Mouse (Mus musculus): ENCODE data around the gene Fubp1. TPM values are rescaled to one million over a fixed set of nuclear protein-coding genes. Genes with fewer than 3 reads are reported as not detected.

Fubp1 gene
- total RNA-seq, 1 experiment: 244 TPM

DNA sequence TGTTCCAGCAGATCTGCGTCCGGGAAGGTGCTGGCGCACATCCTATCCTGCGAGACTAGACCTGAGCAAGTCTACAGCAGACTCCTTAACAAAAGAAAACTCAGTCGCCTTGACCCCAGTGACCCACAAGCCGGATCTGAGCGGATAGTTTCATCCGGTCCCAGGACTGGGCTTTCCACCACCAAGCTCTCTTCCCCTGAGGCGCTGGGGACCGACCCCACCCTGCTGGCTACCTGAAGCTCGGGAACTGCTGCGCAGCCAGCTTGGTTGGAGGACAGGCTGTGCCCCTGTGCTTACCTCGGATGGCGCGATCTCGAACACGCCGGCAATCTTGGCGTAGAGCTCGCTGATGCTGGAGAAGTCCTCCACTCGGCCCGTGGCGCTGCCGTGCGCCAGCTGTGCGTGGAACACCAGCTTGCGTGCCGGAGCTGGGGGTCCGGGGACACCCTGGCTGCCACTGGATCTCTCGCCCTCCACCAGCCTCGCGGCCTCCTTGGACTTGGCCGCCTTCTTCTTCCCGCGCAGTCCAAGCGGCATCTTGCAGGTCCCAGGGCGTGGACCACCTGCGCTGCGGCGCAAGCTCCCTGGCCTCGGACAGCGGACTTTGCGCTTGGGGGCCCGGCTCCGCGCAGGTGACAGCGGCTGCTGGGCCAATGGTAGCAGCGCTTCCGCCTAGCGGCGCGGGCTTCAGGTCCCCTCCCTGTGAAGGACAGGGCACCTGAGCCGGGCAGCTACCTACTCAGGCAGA lies 44.7 kb upstream of the Fubp1 start:
- in situ Hi-C loops (cut with MboI; ENCODE audit: low sequenced_read_pairs in 2 of 2, unreplicated experiment in 2 of 2): no loop called here
- no peak overlapping the region; the same call in 1 of the 2 replicates for H3K27ac ChIP-seq (ENCODE audit: insufficient read depth, low read depth, low read length, poor library complexity, severe bottlenecking)
- H3K9me3 ChIP-seq (ENCODE audit: control insufficient read depth, insufficient read depth, low read depth, low read length): no peaks in the 10 kb centered on the region
- no peak for TF ChIP-seq ZNF384 (IDR thresholded peaks at IDR 0.05; ENCODE audit: low read depth, low read length)
- TF ChIP-seq HCFC1 (IDR thresholded peaks at IDR 0.05; ENCODE audit: borderline replicate concordance, insufficient read depth, low read length): peak; percentile 11; the same call in 1 of the 2 replicates
- no peak for TF ChIP-seq MAFK (IDR thresholded peaks at IDR 0.05; ENCODE audit: insufficient read depth, low read depth, low read length)
- H3K36me3 ChIP-seq (ENCODE audit: control insufficient read depth, insufficient read depth, low read length, poor library complexity, severe bottlenecking): no peaks in the 10 kb centered on the region
- peak; percentile 81 for DNase-seq (ENCODE audit: low read depth, low spot score)
- peak overlapping the region; percentile 56 to 66 for H3K4me3 ChIP-seq (ENCODE audit: insufficient read depth in 1 of 2, low read depth in 1 of 2, low read length in 2 of 2, poor library complexity in 1 of 2, severe bottlenecking in 1 of 2)
- H3K9ac ChIP-seq (ENCODE audit: insufficient read depth, low read depth, low read length, poor library complexity, severe bottlenecking): peak overlapping the region; percentile 68
- H3K4me1 ChIP-seq (ENCODE audit: control insufficient read depth in 2 of 2, insufficient read depth in 2 of 2, low read length in 2 of 2, poor library complexity in 1 of 2): peaks cover 2 to 3% of the 10 kb centered on the region in 2 experiments; a peak in 1 of 4 replicates

DNA sequence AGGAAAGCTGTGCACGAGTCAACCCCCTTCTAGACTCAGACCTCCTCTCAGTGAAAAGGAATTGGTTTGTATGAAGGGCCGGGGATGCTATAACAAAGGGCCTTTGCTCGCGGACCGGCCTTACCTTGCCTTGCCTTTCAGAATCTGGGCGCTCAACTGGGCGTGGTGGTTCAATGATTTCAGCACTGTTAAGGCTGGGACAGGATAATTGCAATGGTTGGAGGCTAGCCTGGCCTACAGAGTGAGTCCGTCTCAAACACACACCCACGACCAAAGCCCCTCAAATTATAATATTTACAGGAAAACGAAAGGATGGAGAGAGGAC lies 44.2 kb upstream of the Fubp1 start, which contains the start of gene Gipc2:
Gene Gipc2 (minus strand): TSS at position 132 of the 325 bp plus-strand sequence.
- in situ Hi-C loops (cut with MboI; ENCODE audit: low sequenced_read_pairs in 2 of 2, unreplicated experiment in 2 of 2): no loop called here
- no peak for TF ChIP-seq HCFC1 (IDR thresholded peaks at IDR 0.05; ENCODE audit: borderline replicate concordance, insufficient read depth, low read length)
- TF ChIP-seq CHD2 (IDR thresholded peaks at IDR 0.05; ENCODE audit: low read depth, low read length): no peak
- no peak for TF ChIP-seq ZNF384 (IDR thresholded peaks at IDR 0.05; ENCODE audit: low read depth, low read length)
- TF ChIP-seq MAFK (IDR thresholded peaks at IDR 0.05; ENCODE audit: insufficient read depth, low read depth, low read length): no peak
- TF ChIP-seq ZC3H11A (IDR thresholded peaks at IDR 0.05; ENCODE audit: borderline replicate concordance, low read depth, low read length): no peak

DNA sequence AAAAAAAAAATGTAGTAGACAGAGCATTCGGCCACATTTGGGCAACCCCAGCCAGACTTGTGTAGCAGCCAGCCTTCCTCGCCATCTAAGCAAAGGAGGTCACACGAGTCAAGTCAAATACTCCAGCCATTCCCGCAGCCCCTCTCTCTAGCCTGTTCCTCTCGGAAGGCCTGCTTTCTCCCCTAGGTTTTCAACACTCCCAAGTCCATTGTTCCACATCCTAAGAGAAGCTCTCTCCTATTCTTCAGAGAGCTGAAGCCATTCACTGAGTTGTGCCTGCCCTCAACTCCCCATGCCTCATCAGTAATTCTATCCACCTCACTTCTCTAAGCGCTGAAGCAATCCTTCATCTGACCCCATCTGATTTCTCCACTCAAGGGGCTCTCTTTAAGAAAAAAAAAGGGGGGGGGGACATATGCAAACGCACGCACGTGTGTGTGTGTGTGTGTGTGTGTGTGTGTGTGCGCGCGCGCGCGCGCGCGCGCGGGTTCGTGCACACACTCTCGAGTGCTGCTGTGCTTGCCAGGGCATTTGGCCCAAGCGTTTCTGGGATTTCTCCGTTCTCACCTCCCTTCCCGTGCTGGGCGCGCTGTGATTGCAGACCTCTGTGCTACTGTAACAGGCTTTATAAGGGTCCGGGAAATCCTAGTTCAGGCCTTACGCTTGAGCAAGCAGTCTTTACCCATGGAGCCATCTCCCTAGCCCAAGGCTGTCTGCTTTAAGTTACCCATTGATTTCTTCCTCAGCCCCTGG lies 43.3 kb upstream of the Fubp1 start:
- Histone ChIP-seq H3K36me3 (ENCODE audit: control insufficient read depth, insufficient read depth, low read length, poor library complexity, severe bottlenecking) (no peaks in the 10 kb centered on the region), H3K4me3 (ENCODE audit: insufficient read depth in 1 of 2, low read depth in 1 of 2, low read length in 2 of 2, poor library complexity in 1 of 2, severe bottlenecking in 1 of 2) (peak overlapping the region; percentile 7 to 14; a peak in 3 of 4 replicates), H3K9me3 (ENCODE audit: control insufficient read depth, insufficient read depth, low read depth, low read length) (no peaks in the 10 kb centered on the region), H3K4me1 (ENCODE audit: control insufficient read depth in 2 of 2, insufficient read depth in 2 of 2, low read length in 2 of 2, poor library complexity in 1 of 2) (peaks cover 2 to 3% of the 10 kb centered on the region in 2 experiments; a peak in 1 of 4 replicates), H3K27ac (ENCODE audit: insufficient read depth, low read depth, low read length, poor library complexity, severe bottlenecking) (no peak overlapping the region), H3K9ac (ENCODE audit: insufficient read depth, low read depth, low read length, poor library complexity, severe bottlenecking) (peak overlapping the region; percentile 43; the same call in 1 of the 2 replicates)
- in situ Hi-C loops (cut with MboI; ENCODE audit: low sequenced_read_pairs in 2 of 2, unreplicated experiment in 2 of 2): no loop called here
- no peak for TF ChIP-seq ZNF384 (IDR thresholded peaks at IDR 0.05; ENCODE audit: low read depth, low read length)
- no peak for TF ChIP-seq ZC3H11A (IDR thresholded peaks at IDR 0.05; ENCODE audit: borderline replicate concordance, low read depth, low read length)
- TF ChIP-seq MAFK (IDR thresholded peaks at IDR 0.05; ENCODE audit: insufficient read depth, low read depth, low read length): no peak
- TF ChIP-seq HCFC1 (IDR thresholded peaks at IDR 0.05; ENCODE audit: borderline replicate concordance, insufficient read depth, low read length): no peak
- no peak for TF ChIP-seq CHD2 (IDR thresholded peaks at IDR 0.05; ENCODE audit: low read depth, low read length)
- no peak for DNase-seq (ENCODE audit: low read depth, low spot score)

More for the DNA sequence above, 44.2 kb upstream of the Fubp1 start, which contains the start of gene Gipc2:
- H3K4me3 ChIP-seq (ENCODE audit: insufficient read depth in 1 of 2, low read depth in 1 of 2, low read length in 2 of 2, poor library complexity in 1 of 2, severe bottlenecking in 1 of 2): peak within 1 kb of the TSS; percentile 56 to 66
- peak within 1 kb of the TSS; percentile 47; the same call in 1 of the 2 replicates for H3K27ac ChIP-seq (ENCODE audit: insufficient read depth, low read depth, low read length, poor library complexity, severe bottlenecking)
- H3K36me3 ChIP-seq (ENCODE audit: control insufficient read depth, insufficient read depth, low read length, poor library complexity, severe bottlenecking): no peaks in the 10 kb centered on the region
- H3K9ac ChIP-seq (ENCODE audit: insufficient read depth, low read depth, low read length, poor library complexity, severe bottlenecking): peak within 1 kb of the TSS; percentile 68
- DNase-seq (ENCODE audit: low read depth, low spot score): no peak
- no peaks in the 10 kb centered on the region for H3K9me3 ChIP-seq (ENCODE audit: control insufficient read depth, insufficient read depth, low read depth, low read length)
- peaks cover 2 to 3% of the 10 kb centered on the region in 2 experiments; a peak in 1 of 4 replicates for H3K4me1 ChIP-seq (ENCODE audit: control insufficient read depth in 2 of 2, insufficient read depth in 2 of 2, low read length in 2 of 2, poor library complexity in 1 of 2)

DNA sequence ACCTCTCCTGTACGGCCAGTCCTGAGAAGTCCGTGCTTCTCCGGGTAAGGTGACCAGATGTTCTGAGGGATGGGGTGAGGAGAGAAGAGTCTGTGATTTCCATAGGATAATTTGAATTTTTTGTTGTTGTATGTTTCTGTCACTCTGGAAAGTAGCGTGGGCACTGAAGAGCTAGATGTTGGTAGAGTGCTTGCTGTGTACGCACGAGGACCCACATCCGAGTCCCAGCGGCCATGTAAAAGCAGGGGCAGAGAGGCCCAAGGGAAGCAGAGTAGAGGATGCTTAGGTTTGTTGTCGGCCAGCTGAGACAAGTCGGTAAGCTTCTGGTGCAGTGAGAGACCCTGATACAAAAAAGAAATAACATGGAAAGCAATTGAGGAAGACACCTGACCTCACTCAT lies 42.2 kb upstream of the Fubp1 start:
- in situ Hi-C loops (cut with MboI; ENCODE audit: low sequenced_read_pairs in 2 of 2, unreplicated experiment in 2 of 2): no loop called here
- no peak for DNase-seq (ENCODE audit: low read depth, low spot score)
- Histone ChIP-seq H3K9ac (ENCODE audit: insufficient read depth, low read depth, low read length, poor library complexity, severe bottlenecking) (no peak overlapping the region), H3K4me3 (ENCODE audit: insufficient read depth in 1 of 2, low read depth in 1 of 2, low read length in 2 of 2, poor library complexity in 1 of 2, severe bottlenecking in 1 of 2) (no peak overlapping the region), H3K27ac (ENCODE audit: insufficient read depth, low read depth, low read length, poor library complexity, severe bottlenecking) (no peak overlapping the region), H3K9me3 (ENCODE audit: control insufficient read depth, insufficient read depth, low read depth, low read length) (no peaks in the 10 kb centered on the region), H3K4me1 (ENCODE audit: control insufficient read depth in 2 of 2, insufficient read depth in 2 of 2, low read length in 2 of 2, poor library complexity in 1 of 2) (peaks cover 2 to 3% of the 10 kb centered on the region in 2 experiments; a peak in 1 of 4 replicates), H3K36me3 (ENCODE audit: control insufficient read depth, insufficient read depth, low read length, poor library complexity, severe bottlenecking) (no peaks in the 10 kb centered on the region)
- TF ChIP-seq HCFC1 (IDR thresholded peaks at IDR 0.05; ENCODE audit: borderline replicate concordance, insufficient read depth, low read length) (no peak), CHD2 (IDR thresholded peaks at IDR 0.05; ENCODE audit: low read depth, low read length) (no peak)
